Comparison of ENCODE assay signal across 35 mouse cellular contexts in genomic region chr6:118305209-118305608, GRCm38 (mm10).
"Had no signal": no experiment of that assay in that cellular context is flagged by ENCODE, and none has a peak within 500 bp of the region (broad histone marks: within the 10 kb centered on the region; RNA-seq: fewer than 3 reads in every experiment).

No protein-coding gene starts in this region.

- H3K4me1 ChIP-seq: heart, embryonic 13.5 days; heart, embryonic 15.5 days; intestine, embryonic 15.5 days had no signal

- ATAC-seq: hindbrain, embryonic 16.5 days; hindbrain, postnatal 0 days; inflammation-experienced regulatory T-cells, adult 6 months; intestine, embryonic 15.5 days; intestine, embryonic 16.5 days; intestine, postnatal 0 days had no signal

- H3K27me3 ChIP-seq: heart, embryonic 15.5 days; hindbrain, embryonic 12.5 days; hindbrain, embryonic 13.5 days; hindbrain, embryonic 15.5 days; intestine, embryonic 15.5 days; kidney, embryonic 15.5 days had no signal

- DNase-seq: heart, postnatal 10 days; heart, postnatal 14 days; heart, postnatal 36 days; heart, postnatal 4 days; kidney, adult 11 months; kidney, adult 18-20 months; kidney, adult 2 months; kidney, adult 8-10 months; kidney, adult 9 months; kidney, postnatal 10 days; kidney, postnatal 14 days; kidney, postnatal 25 days; kidney, postnatal 36 days; kidney, postnatal 4 days; layer of hippocampus, adult 9-11 months; layer of hippocampus, postnatal 36 days had no signal

- H3K36me3 ChIP-seq: heart, embryonic 10.5 days; heart, embryonic 13.5 days; heart, embryonic 15.5 days; hindbrain, embryonic 10.5 days; hindbrain, embryonic 12.5 days; hindbrain, embryonic 13.5 days; hindbrain, embryonic 15.5 days; intestine, embryonic 15.5 days; kidney, embryonic 15.5 days had no signal

- H3K9ac ChIP-seq: heart, embryonic 13.5 days; heart, embryonic 15.5 days; hindbrain, embryonic 12.5 days; hindbrain, embryonic 13.5 days; hindbrain, embryonic 14.5 days; hindbrain, embryonic 15.5 days; intestine, embryonic 15.5 days; kidney, embryonic 15.5 days had no signal

- H3K9me3 ChIP-seq: heart, embryonic 10.5 days; heart, embryonic 13.5 days; heart, embryonic 15.5 days; hindbrain, embryonic 10.5 days; hindbrain, embryonic 12.5 days; hindbrain, embryonic 13.5 days; hindbrain, embryonic 15.5 days; intestine, embryonic 15.5 days; kidney, embryonic 15.5 days had no signal

- H3K4me3 ChIP-seq: heart, embryonic 10.5 days; heart, embryonic 13.5 days; heart, embryonic 15.5 days; hindbrain, embryonic 10.5 days; hindbrain, embryonic 12.5 days; hindbrain, embryonic 13.5 days; hindbrain, embryonic 15.5 days; intestine, embryonic 15.5 days; kidney, embryonic 15.5 days; layer of hippocampus, adult 2 months; left cerebral cortex, adult 2 months had no signal

- H3K27ac ChIP-seq: heart, embryonic 10.5 days; heart, embryonic 13.5 days; heart, embryonic 15.5 days; hindbrain, embryonic 10.5 days; hindbrain, embryonic 12.5 days; hindbrain, embryonic 13.5 days; hindbrain, embryonic 14.5 days; hindbrain, embryonic 15.5 days; hindbrain, postnatal 0 days; intestine, embryonic 15.5 days; kidney, embryonic 15.5 days; kidney, postnatal 0 days; layer of hippocampus, adult 2 months; left cerebral cortex, adult 2 months had no signal

- H3K4me2 ChIP-seq: heart, embryonic 11.5 days; heart, embryonic 13.5 days; heart, embryonic 15.5 days; hindbrain, embryonic 12.5 days; hindbrain, embryonic 13.5 days; hindbrain, embryonic 14.5 days; hindbrain, embryonic 15.5 days; intestine, embryonic 15.5 days; kidney, embryonic 15.5 days had no signal
